Mouse (Mus musculus) heart, embryonic 14.5 days (tissue): Measurements from ENCODE around the gene Rln3. TPM values are rescaled to one million over a fixed set of nuclear protein-coding genes. Genes with fewer than 3 reads are reported as not detected.

ENCODE experiments used
- ATAC-seq: fragments of 200-750 bp; cut with Nextera tagmentation; 2 replicates; pipeline ENCODE4 v1.8.0; 2017; ENCODE audit warnings: low read depth, moderate TSS enrichment; ENCODE audit not compliant: insufficient number of reproducible peaks, insufficient read depth, low FRiP score
- H3K27ac ChIP-seq, 2 experiments: fragments of 200-500 bp in 1 of 2; fragments of 300-500 bp in 1 of 2; sonication (generic) in 1 of 2; replicated peaks in 1 of 2; 2 replicates each; pipeline ENCODE4 v1.5.1; 2012 to 2014; ENCODE audit warnings: low read depth in 2 of 2, low read length in 2 of 2, control low read depth in 1 of 2, mild to moderate bottlenecking in 1 of 2, mixed read lengths in 1 of 2; ENCODE audit not compliant: control insufficient read depth in 1 of 2, insufficient read depth in 1 of 2
- H3K27me3 ChIP-seq: fragments of 300-500 bp; sonication (generic); 2 replicates; pipeline ENCODE4 v1.6.1; 2014; ENCODE audit warnings: mild to moderate bottlenecking, low read length, control low read depth; ENCODE audit not compliant: control insufficient read depth, insufficient read depth
- H3K36me3 ChIP-seq: fragments of 300-500 bp; sonication (generic); 2 replicates; pipeline ENCODE4 v1.6.1; 2014; ENCODE audit warnings: mild to moderate bottlenecking, control low read depth, low read length, mixed read lengths; ENCODE audit not compliant: control insufficient read depth, insufficient read depth
- H3K4me1 ChIP-seq, 2 experiments: fragments of 200-500 bp in 1 of 2; fragments of 300-500 bp in 1 of 2; sonication (generic) in 1 of 2; 2 replicates each; pipeline ENCODE4 v1.6.1; 2012 to 2014; ENCODE audit warnings: low read length in 2 of 2, control low read depth in 1 of 2, mixed read lengths in 1 of 2; ENCODE audit not compliant: control insufficient read depth in 2 of 2, insufficient read depth in 2 of 2
- H3K4me2 ChIP-seq: fragments of 300-500 bp; sonication (generic); 2 replicates; pipeline ENCODE4 v1.6.1; 2014; ENCODE audit warnings: mild to moderate bottlenecking, low read length
- H3K4me3 ChIP-seq, 2 experiments: fragments of 200-500 bp in 1 of 2; fragments of 300-500 bp in 1 of 2; sonication (generic) in 1 of 2; 2 replicates each; pipeline ENCODE4 v1.5.1; 2012 to 2014; ENCODE audit warnings: low read length in 2 of 2, mild to moderate bottlenecking in 2 of 2, control low read depth in 1 of 2, low read depth in 1 of 2, moderate library complexity in 1 of 2; ENCODE audit not compliant: control insufficient read depth in 1 of 2, insufficient read depth in 1 of 2
- H3K9ac ChIP-seq: fragments of 300-500 bp; sonication (generic); 2 replicates; pipeline ENCODE4 v1.6.1; 2014; ENCODE audit warnings: mild to moderate bottlenecking, low read length
- H3K9me3 ChIP-seq: fragments of 300-500 bp; sonication (generic); 2 replicates; pipeline ENCODE4 v1.6.1; 2016; ENCODE audit warnings: low read length, control low read depth; ENCODE audit not compliant: control insufficient read depth
- WGBS: fragments of 180-500 bp; shearing (Covaris S2); extraction: QIAGEN DNeasy Blood & Tissue Kit; methylation state at CpG from one replicate; pipeline ENCODE4 v1.1.7; 2014; 5-methylcytosine and 5-hydroxymethylcytosine counted together
- polyA plus RNA-seq: library from polyadenylated mRNA; unstranded; fragments of >200 nt; fragmentation: Nextera tagmentation; extraction: Ambion mirVana; gene quantifications from 2 replicates; pipeline ENCODE4 v1.2.1, GENCODE M21; 2014

Gene Rln3
- polyA plus RNA-seq, 1 experiment from 2014 or later: not detected

- 12% methylated on average over 18 of the region's 18 CpGs for WGBS
- Histone ChIP-seq H3K4me3 (no peak within 1 kb of the TSS), H3K27me3 (peaks cover 32% of the 10 kb centered on the region), H3K27ac (no peak within 1 kb of the TSS), H3K36me3 (no peaks in the 10 kb centered on the region), H3K4me1 (peaks cover 22 to 38% of the 10 kb centered on the region in 2 experiments), H3K4me2 (0 out of 2 replicates have a peak within 1 kb of the TSS, but pooled peaks have one; percentile 13), H3K9ac (no peak within 1 kb of the TSS), H3K9me3 (peaks cover 1% of the 10 kb centered on the region; the same call in 1 of the 2 replicates)
- no peak for ATAC-seq
Measured at GRCm38 (mm10) chr8:84021096-84021495, 23.7 kb downstream of the Rln3 start, which contains the start of gene Palm3. Gene Palm3 (plus strand): TSS chr8:84021471.

- no peak for ATAC-seq
- H3K9me3 ChIP-seq: peaks cover 5% of the 10 kb centered on the region; the same call in 1 of the 2 replicates
- H3K27ac ChIP-seq: no peak overlapping the region
- H3K4me2 ChIP-seq: no peak overlapping the region
- WGBS: 80% methylated on average over 9 of the region's 9 CpGs
- peaks cover 22% of the 10 kb centered on the region for H3K27me3 ChIP-seq
- H3K9ac ChIP-seq: no peak overlapping the region
- H3K4me1 ChIP-seq: peaks cover 20 to 33% of the 10 kb centered on the region in 2 experiments
- no peaks in the 10 kb centered on the region for H3K36me3 ChIP-seq
- H3K4me3 ChIP-seq: no peak overlapping the region
Measured at GRCm38 (mm10) chr8:84019738-84020137, 25.1 kb downstream of the Rln3 start.

- Histone ChIP-seq H3K4me2 (no peak overlapping the region), H3K27ac (no peak overlapping the region), H3K9me3 (peaks cover 5% of the 10 kb centered on the region; the same call in 1 of the 2 replicates), H3K4me1 (peaks cover 2 to 18% of the 10 kb centered on the region in 2 experiments; a peak in 3 of 4 replicates), H3K27me3 (peaks cover 34% of the 10 kb centered on the region), H3K4me3 (no peak overlapping the region), H3K9ac (no peak overlapping the region), H3K36me3 (no peaks in the 10 kb centered on the region)
- WGBS: 93% methylated on average over 5 of the region's 5 CpGs
- no peak for ATAC-seq
Measured at GRCm38 (mm10) chr8:84015833-84016232, 29.0 kb downstream of the Rln3 start.

GRCm38 (mm10) chr8:84012499-84013165, 32.2 kb downstream of the Rln3 start:
- Histone ChIP-seq H3K9ac (peak overlapping the region; percentile 60), H3K9me3 (peaks cover 5% of the 10 kb centered on the region; the same call in 1 of the 2 replicates), H3K4me1 (peaks cover 2 to 22% of the 10 kb centered on the region in 2 experiments; a peak in 3 of 4 replicates), H3K27ac (no peak overlapping the region), H3K4me2 (peak overlapping the region; percentile 99), H3K27me3 (peaks cover 35% of the 10 kb centered on the region), H3K4me3 (peak overlapping the region; percentile 47 to 52), H3K36me3 (no peaks in the 10 kb centered on the region)
- ATAC-seq: peak; percentile 18; the same call in 1 of the 2 replicates
- 16% methylated on average over 35 of the region's 35 CpGs for WGBS

GRCm38 (mm10) chr8:84011705-84012498, 32.9 kb downstream of the Rln3 start, which contains the start of gene 2210011C24Rik:
Gene 2210011C24Rik (minus strand): TSS chr8:84012171.
- peaks cover 35% of the 10 kb centered on the region for H3K27me3 ChIP-seq
- H3K4me3 ChIP-seq: peak within 1 kb of the TSS; percentile 47 to 52
- H3K4me2 ChIP-seq: peak within 1 kb of the TSS; percentile 99
- peak within 1 kb of the TSS; percentile 60 for H3K9ac ChIP-seq
- ATAC-seq: no peak
- no peak within 1 kb of the TSS for H3K27ac ChIP-seq
- peaks cover 2 to 22% of the 10 kb centered on the region in 2 experiments; a peak in 3 of 4 replicates for H3K4me1 ChIP-seq
- H3K9me3 ChIP-seq: peaks cover 5% of the 10 kb centered on the region; the same call in 1 of the 2 replicates
- under 1% methylated on average over 45 of the region's 45 CpGs for WGBS
- H3K36me3 ChIP-seq: no peaks in the 10 kb centered on the region

- Histone ChIP-seq H3K4me2 (peak overlapping the region; percentile 99), H3K9me3 (peaks cover 2% of the 10 kb centered on the region; the same call in 1 of the 2 replicates), H3K4me3 (peak overlapping the region; percentile 47 to 52), H3K27me3 (peaks cover 35% of the 10 kb centered on the region), H3K9ac (peak overlapping the region; percentile 60; the same call in 1 of the 2 replicates), H3K27ac (no peak overlapping the region), H3K4me1 (peaks cover 2 to 22% of the 10 kb centered on the region in 2 experiments; a peak in 3 of 4 replicates), H3K36me3 (no peaks in the 10 kb centered on the region)
- ATAC-seq: peak; percentile 42
- whole genome bisulfite sequencing: 2% methylated on average over 83 of the region's 83 CpGs
Measured at GRCm38 (mm10) chr8:84010625-84011611, 33.9 kb downstream of the Rln3 start.
